Mouse (Mus musculus) spleen, adult 2 months (tissue): Measurements from ENCODE around the gene Ephb1.

Experiments used
- CTCF ChIP-seq: fragments of 200-500 bp; IDR thresholded peaks from 2 replicates; pipeline ENCODE4 v1.5.1; 2011; ENCODE audit warnings: mild to moderate bottlenecking, inconsistent platforms; ENCODE audit not compliant: insufficient read depth, insufficient read length, insufficient replicate concordance; ENCODE audit errors: extremely low read depth
- POLR2A ChIP-seq: fragments of 200-500 bp; IDR thresholded peaks from 2 replicates; pipeline ENCODE4 v1.6.1; 2011; ENCODE audit warnings: low read depth, low read length, inconsistent platforms

GRCm38 (mm10) chr9:102371036-102371770 is 16.7 kb upstream of the Ephb1 start:
- TF ChIP-seq POLR2A (no peak), CTCF (no peak)
